ENCODE assay signal across 27 mouse cellular contexts in the genomic region with DNA sequence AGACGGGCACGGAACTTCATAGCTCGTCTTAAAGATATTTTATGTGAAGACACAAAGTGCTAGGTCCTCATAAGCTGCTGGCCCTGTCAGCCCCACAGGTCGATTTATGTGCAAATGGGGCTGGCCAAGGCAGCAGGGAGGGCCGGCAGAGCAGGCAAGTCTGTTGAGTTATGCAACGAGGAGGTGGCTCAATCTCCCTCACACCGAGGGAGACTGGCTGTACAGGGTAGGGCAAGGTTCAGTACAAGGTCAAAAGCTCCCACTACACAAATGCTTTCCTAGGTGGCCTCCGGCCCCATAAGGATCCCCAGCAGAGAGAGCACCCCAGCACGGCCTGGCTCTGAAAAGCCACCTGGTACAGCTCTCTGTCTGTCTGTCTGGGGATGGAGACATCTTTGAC. TPM values are rescaled to one million over a fixed set of nuclear protein-coding genes. Genes with fewer than 3 reads are reported as not detected.
DNase-seq lines count a peak whose midpoint lies in the region; ATAC-seq and TF ChIP-seq lines count a peak whose summit lies in the region.
"Had no signal": no experiment of that assay in that cellular context is flagged by ENCODE, and none has a peak within 500 bp of the region (broad histone marks: within the 10 kb centered on the region; RNA-seq: fewer than 3 reads in every experiment).

No protein-coding gene starts in this region.

- no peaks in the 10 kb centered on the region for H3K27me3 ChIP-seq in kidney, adult 2 months (replicated peaks; ENCODE audit: control insufficient read depth, insufficient read depth, low read length)
- no peaks in the 10 kb centered on the region for H3K27me3 ChIP-seq in liver, embryonic 15.5 days
- no peaks in the 10 kb centered on the region for H3K27me3 ChIP-seq in forebrain, embryonic 11.5 days (ENCODE audit: control insufficient read depth, insufficient read depth, low read length)
- H3K27me3 ChIP-seq: embryonic facial prominence, embryonic 15.5 days; hindbrain, embryonic 12.5 days; lung, embryonic 15.5 days had no signal

- TF ChIP-seq CTCF in kidney, adult 2 months (conservative IDR thresholded peaks at IDR 0.05; ENCODE audit: insufficient read depth, insufficient read length, low read depth, low read length), result no peak

- no peaks in the 10 kb centered on the region for H3K9me3 ChIP-seq in liver, embryonic 15.5 days (replicated peaks)
- no peaks in the 10 kb centered on the region for H3K9me3 ChIP-seq in forebrain, embryonic 11.5 days (ENCODE audit: control insufficient read depth, low read length)
- H3K9me3 ChIP-seq: embryonic facial prominence, embryonic 15.5 days; forebrain, embryonic 10.5 days; hindbrain, embryonic 12.5 days; lung, embryonic 15.5 days had no signal

- TF ChIP-seq POLR2A in kidney, adult 2 months (IDR thresholded peaks at IDR 0.05; ENCODE audit: low read depth, low read length), result no peak

- H3K4me3 ChIP-seq in kidney, adult 2 months (ENCODE audit: insufficient read depth, low read depth, low read length), result no peak overlapping the region
- H3K4me3 ChIP-seq in liver, embryonic 15.5 days (replicated peaks), result no peak overlapping the region
- H3K4me3 ChIP-seq in forebrain, embryonic 11.5 days (ENCODE audit: low read depth, low read length), result no peak overlapping the region
- H3K4me3 ChIP-seq: embryonic facial prominence, embryonic 15.5 days; forebrain, embryonic 10.5 days; hindbrain, embryonic 12.5 days; lung, embryonic 15.5 days; myocyte had no signal

- ATAC-seq in liver, embryonic 15.5 days (ENCODE audit: insufficient read depth), result no peak
- no peak for ATAC-seq in forebrain, embryonic 11.5 days (replicated peaks; ENCODE audit: low FRiP score)
- ATAC-seq: inflammation-experienced regulatory T-cells, adult 6 months had no signal

- H3K27ac ChIP-seq in kidney, adult 2 months (ENCODE audit: insufficient read depth, low read depth, low read length), result peak overlapping the region; percentile 5; the same call in 1 of the 2 replicates
- H3K27ac ChIP-seq in liver, embryonic 15.5 days (replicated peaks), result peak overlapping the region; percentile 24
- H3K27ac ChIP-seq in forebrain, embryonic 11.5 days (ENCODE audit: low read depth, low read length), result no peak overlapping the region
- H3K27ac ChIP-seq: embryonic facial prominence, embryonic 15.5 days; forebrain, embryonic 10.5 days; hindbrain, embryonic 12.5 days; lung, embryonic 15.5 days had no signal

- H3K36me3 ChIP-seq in kidney, adult 2 months (ENCODE audit: control insufficient read depth, insufficient read depth, low read length), result no peaks in the 10 kb centered on the region
- peaks cover 40% of the 10 kb centered on the region for H3K36me3 ChIP-seq in liver, embryonic 15.5 days (replicated peaks)
- H3K36me3 ChIP-seq in forebrain, embryonic 11.5 days (ENCODE audit: control insufficient read depth, insufficient read depth, low read length), result peaks cover 5% of the 10 kb centered on the region; the same call in 1 of the 2 replicates

- H3K4me1 ChIP-seq in kidney, adult 2 months (ENCODE audit: control insufficient read depth, insufficient read depth, low read length), result peaks cover 11% of the 10 kb centered on the region; the same call in 1 of the 2 replicates
- peaks cover 55% of the 10 kb centered on the region for H3K4me1 ChIP-seq in liver, embryonic 15.5 days (replicated peaks)
- H3K4me1 ChIP-seq in forebrain, embryonic 11.5 days (replicated peaks; ENCODE audit: control insufficient read depth, insufficient read depth, low read length), result peaks cover 13% of the 10 kb centered on the region

- no peak overlapping the region for H3K9ac ChIP-seq in liver, embryonic 15.5 days
- H3K9ac ChIP-seq in forebrain, embryonic 11.5 days (ENCODE audit: low read length), result no peak overlapping the region
- H3K9ac ChIP-seq: embryonic facial prominence, embryonic 15.5 days; hindbrain, embryonic 12.5 days; lung, embryonic 15.5 days had no signal

- H3K4me2 ChIP-seq in liver, embryonic 15.5 days, result no peak overlapping the region
- no peak overlapping the region for H3K4me2 ChIP-seq in forebrain, embryonic 11.5 days (ENCODE audit: low read depth, low read length, severe bottlenecking)
- H3K4me2 ChIP-seq: embryonic facial prominence, embryonic 15.5 days; hindbrain, embryonic 12.5 days; lung, embryonic 15.5 days had no signal

- DNase-seq in kidney, adult 2 months, result peak; percentile 80
- no peak for DNase-seq in kidney, postnatal 4 days
- peak; percentile 51 for DNase-seq in ZHBTc4 (ENCODE audit: low read depth, low spot score)
- peak; percentile 61 to 71 for DNase-seq in adrenal gland, postnatal 36 days
- no peak for DNase-seq in T-cell, adult 2 months (ENCODE audit: low spot score)
- no peak for DNase-seq in forebrain, embryonic 11.5 days (ENCODE audit: low spot score)
- DNase-seq: cerebellum, adult 11 months; cerebellum, postnatal 14 days; embryo, embryonic 11 days; gastrocnemius, postnatal 36 days; heart, postnatal 10 days; midbrain, embryonic 14.5 days; retina, postnatal 1 day; thymus, adult 2 months had no signal

- WGBS in kidney, adult 2 months, result 50% methylated on average over 9 of the region's 9 CpGs
- 66% methylated on average over 9 of the region's 9 CpGs for WGBS in liver, embryonic 15.5 days (ENCODE audit: insufficient replicate concordance)
- 91% methylated on average over 9 of the region's 9 CpGs for WGBS in forebrain, embryonic 11.5 days

RNA-seq across cellular contexts. Expression of a gene that starts 2.7 kb away (rescaled TPM):
- polyA plus RNA-seq in kidney, adult 2 months (2012; rRNA removed), result not detected in 2 replicates
- 1 to 10 TPM in 1 of 2 experiments, not detected in 1; 1.3 TPM for total RNA-seq in adrenal gland, postnatal 36 days (2021)
- not detected in 2 replicates for polyA plus RNA-seq in liver, embryonic 15.5 days (2015; fragmentation: Nextera tagmentation; extraction: Ambion mirVana)
- not detected in 2 replicates for polyA plus RNA-seq in forebrain, embryonic 11.5 days (2014; fragmentation: Nextera tagmentation; extraction: Ambion mirVana)
- total RNA-seq: gastrocnemius, postnatal 36 days; heart, postnatal 10 days; neutrophil, adult 5-6 weeks had no signal
- polyA plus RNA-seq: embryonic facial prominence, embryonic 15.5 days; forebrain, embryonic 10.5 days; hindbrain, embryonic 12.5 days; inflammation-experienced regulatory T-cells, adult 6 months; limb, embryonic 11.5 days; lung, embryonic 15.5 days; midbrain, embryonic 14.5 days; myocyte; small intestine, adult 2 months; thymus, adult 2 months had no signal

RNA-seq across cellular contexts. Expression of a gene that starts 3.4 kb away (rescaled TPM):
- polyA plus RNA-seq in kidney, adult 2 months (2012; rRNA removed), result 53.1 and 63.8 TPM in 2 replicates
- 10 to 100 TPM; 52.7 to 60.4 TPM for total RNA-seq in adrenal gland, postnatal 36 days (2021)
- 20.9 and 23.3 TPM in 2 replicates for polyA plus RNA-seq in liver, embryonic 15.5 days (2015; fragmentation: Nextera tagmentation; extraction: Ambion mirVana)
- 57.2 and 63.0 TPM in 2 replicates for polyA plus RNA-seq in forebrain, embryonic 11.5 days (2014; fragmentation: Nextera tagmentation; extraction: Ambion mirVana)

RNA-seq across cellular contexts. Expression of a gene that starts 4.0 kb away (rescaled TPM):
- 25.4 and 26.3 TPM in 2 replicates for polyA plus RNA-seq in kidney, adult 2 months (2012; rRNA removed)
- total RNA-seq in adrenal gland, postnatal 36 days (2021), result 10 to 100 TPM; 30.5 to 41.4 TPM
- polyA plus RNA-seq in liver, embryonic 15.5 days (2015; fragmentation: Nextera tagmentation; extraction: Ambion mirVana), result 18.7 and 20.3 TPM in 2 replicates
- 27.2 and 29.1 TPM in 2 replicates for polyA plus RNA-seq in forebrain, embryonic 11.5 days (2014; fragmentation: Nextera tagmentation; extraction: Ambion mirVana)

RNA-seq across cellular contexts. Expression of a gene that starts 5.8 kb away (rescaled TPM):
- polyA plus RNA-seq in kidney, adult 2 months (2012; rRNA removed), result 0.06 and 0.27 TPM in 2 replicates
- under 1 TPM in 1 of 2 experiments, not detected in 1; 0.26 TPM for total RNA-seq in adrenal gland, postnatal 36 days (2021)
- polyA plus RNA-seq in liver, embryonic 15.5 days (2015; fragmentation: Nextera tagmentation; extraction: Ambion mirVana), result not detected in 2 replicates
- not detected in 2 replicates for polyA plus RNA-seq in forebrain, embryonic 11.5 days (2014; fragmentation: Nextera tagmentation; extraction: Ambion mirVana)
- total RNA-seq: ES-E14; gastrocnemius, postnatal 36 days; heart, postnatal 10 days; layer of hippocampus, adult 18-20 months; left cerebral cortex, adult 18-20 months; neutrophil, adult 5-6 weeks had no signal
- polyA plus RNA-seq: forebrain, embryonic 10.5 days; hindbrain, embryonic 12.5 days; inflammation-experienced regulatory T-cells, adult 6 months; limb, embryonic 11.5 days; lung, embryonic 15.5 days; midbrain, embryonic 14.5 days; small intestine, adult 2 months; thymus, adult 2 months had no signal

RNA-seq across cellular contexts. Expression of a gene that starts 8.0 kb away (rescaled TPM):
- polyA plus RNA-seq in kidney, adult 2 months (2012; rRNA removed), result 20.6 and 20.8 TPM in 2 replicates
- not detected for total RNA-seq in adrenal gland, postnatal 36 days (2021)
- polyA plus RNA-seq in liver, embryonic 15.5 days (2015; fragmentation: Nextera tagmentation; extraction: Ambion mirVana), result not detected in 2 replicates
- polyA plus RNA-seq in forebrain, embryonic 11.5 days (2014; fragmentation: Nextera tagmentation; extraction: Ambion mirVana), result not detected in 2 replicates
- total RNA-seq: ES-E14; gastrocnemius, postnatal 36 days; layer of hippocampus, adult 18-20 months; left cerebral cortex, adult 18-20 months; neutrophil, adult 5-6 weeks had no signal
- polyA plus RNA-seq: forebrain, embryonic 10.5 days; hindbrain, embryonic 12.5 days; inflammation-experienced regulatory T-cells, adult 6 months; limb, embryonic 11.5 days; lung, embryonic 15.5 days; midbrain, embryonic 14.5 days; myocyte; small intestine, adult 2 months had no signal

Comparison
In these comparisons a context has a peak if more than half of its experiments do, and no peak if none do; other contexts are left out.
1. DNase-seq: peak in kidney, adult 2 months (single experiment), ZHBTc4 (single experiment) and adrenal gland, postnatal 36 days (2 of 2); none in kidney, postnatal 4 days (0 of 2), T-cell, adult 2 months (single experiment) and forebrain, embryonic 11.5 days (single experiment).